Mouse (Mus musculus): ENCODE measurements around the gene Gfpt1. TPM values are rescaled to one million over a fixed set of nuclear protein-coding genes. Genes with fewer than 3 reads are reported as not detected.
"Not testable (repeated sequence)": the region's sequence is repeated elsewhere in the genome, so short reads cannot be mapped to it uniquely, and the experiment has no call there.

Gene Gfpt1
- polyA plus RNA-seq, 1 experiment from 2014 or later = 31.0 TPM

- Histone ChIP-seq H3K27ac (ENCODE audit: low read length) (no peak overlapping the region), H3K36me3 (ENCODE audit: control insufficient read depth, insufficient read depth, low read length) (no peaks in the 10 kb centered on the region), H3K4me3 (replicated peaks; ENCODE audit: low read length) (no peak overlapping the region), H3K9me3 (replicated peaks; ENCODE audit: control insufficient read depth, low read length) (peaks cover 3% of the 10 kb centered on the region; the same call in 1 of the 2 replicates), H3K4me2 (ENCODE audit: low read depth, low read length) (no peak overlapping the region), H3K9ac (ENCODE audit: low read length) (no peak overlapping the region), H3K4me1 (ENCODE audit: control insufficient read depth, insufficient read depth, low read length) (no peaks in the 10 kb centered on the region), H3K27me3 (ENCODE audit: control insufficient read depth, insufficient read depth, low read length) (no peaks in the 10 kb centered on the region)
- no peak for ATAC-seq (ENCODE audit: insufficient read depth, low FRiP score)
- 80% methylated on average over 10 of the region's 10 CpGs for WGBS
Measured at GRCm38 (mm10) chr6:87037826-87038620, 4.6 kb upstream of the Gfpt1 start.

DNA sequence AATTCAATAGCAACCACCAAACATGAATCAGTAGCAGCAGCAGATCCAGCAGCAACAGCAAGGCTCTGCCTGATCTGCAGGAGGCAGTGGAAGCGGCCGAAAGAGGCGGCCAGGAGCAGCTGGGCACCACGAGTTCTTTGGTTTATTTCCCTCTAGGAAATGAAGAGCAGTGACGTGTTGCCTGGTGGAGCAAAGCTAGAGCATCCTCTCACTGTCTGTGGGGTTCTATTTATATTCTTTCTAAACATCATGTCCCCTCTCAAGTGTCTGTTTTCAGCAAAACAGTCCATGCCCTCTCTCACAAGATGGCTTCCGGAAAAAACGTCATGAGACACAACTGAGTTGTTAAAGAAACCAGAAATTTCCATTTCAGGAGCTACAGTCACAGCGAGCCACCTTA, 3.5 kb upstream of the Gfpt1 start:
- Histone ChIP-seq H3K4me3 (replicated peaks; ENCODE audit: low read length) (no peak overlapping the region), H3K27me3 (ENCODE audit: control insufficient read depth, insufficient read depth, low read length) (no peaks in the 10 kb centered on the region), H3K36me3 (ENCODE audit: control insufficient read depth, insufficient read depth, low read length) (no peaks in the 10 kb centered on the region), H3K4me2 (ENCODE audit: low read depth, low read length) (no peak overlapping the region), H3K9ac (ENCODE audit: low read length) (no peak overlapping the region), H3K4me1 (ENCODE audit: control insufficient read depth, insufficient read depth, low read length) (peaks cover 8% of the 10 kb centered on the region), H3K9me3 (replicated peaks; ENCODE audit: control insufficient read depth, low read length) (peaks cover 3% of the 10 kb centered on the region; the same call in 1 of the 2 replicates), H3K27ac (ENCODE audit: low read length) (no peak overlapping the region)
- no peak for ATAC-seq (ENCODE audit: insufficient read depth, low FRiP score)
- WGBS = 78% methylated on average over 8 of the region's 8 CpGs

DNA sequence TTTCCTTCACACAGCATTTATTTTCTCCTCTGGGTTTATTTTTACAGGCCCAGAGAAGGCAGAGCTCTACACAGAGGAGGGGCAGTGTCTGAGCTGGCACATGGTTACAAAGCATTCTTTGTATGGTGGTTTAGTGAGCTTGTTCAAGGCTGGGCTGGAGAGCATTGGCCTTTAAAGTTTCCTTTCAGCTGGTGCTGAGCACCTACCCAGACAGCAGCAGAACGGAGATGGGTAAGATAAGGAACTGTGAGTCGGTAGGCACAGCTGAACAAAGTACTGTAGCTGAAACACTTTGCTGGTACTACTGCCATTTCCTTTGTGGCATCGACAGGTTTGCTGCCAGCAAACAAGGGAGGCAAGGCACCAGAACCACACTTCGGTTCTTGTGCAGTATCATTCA, 1.7 kb upstream of the Gfpt1 start:
- ATAC-seq (ENCODE audit: insufficient read depth, low FRiP score) = no peak
- H3K9ac ChIP-seq (ENCODE audit: low read length) = no peak overlapping the region; the same call in 1 of the 2 replicates
- H3K4me1 ChIP-seq (ENCODE audit: control insufficient read depth, insufficient read depth, low read length) = peaks cover 14% of the 10 kb centered on the region
- H3K4me3 ChIP-seq (replicated peaks; ENCODE audit: low read length) = no peak overlapping the region
- H3K4me2 ChIP-seq (ENCODE audit: low read depth, low read length) = no peak overlapping the region
- H3K27ac ChIP-seq (ENCODE audit: low read length) = peak overlapping the region; percentile 99
- peaks cover 3% of the 10 kb centered on the region; the same call in 1 of the 2 replicates for H3K9me3 ChIP-seq (replicated peaks; ENCODE audit: control insufficient read depth, low read length)
- no peaks in the 10 kb centered on the region for H3K27me3 ChIP-seq (ENCODE audit: control insufficient read depth, insufficient read depth, low read length)
- H3K36me3 ChIP-seq (ENCODE audit: control insufficient read depth, insufficient read depth, low read length) = no peaks in the 10 kb centered on the region
- WGBS = 78% methylated on average over 4 of the region's 4 CpGs

DNA sequence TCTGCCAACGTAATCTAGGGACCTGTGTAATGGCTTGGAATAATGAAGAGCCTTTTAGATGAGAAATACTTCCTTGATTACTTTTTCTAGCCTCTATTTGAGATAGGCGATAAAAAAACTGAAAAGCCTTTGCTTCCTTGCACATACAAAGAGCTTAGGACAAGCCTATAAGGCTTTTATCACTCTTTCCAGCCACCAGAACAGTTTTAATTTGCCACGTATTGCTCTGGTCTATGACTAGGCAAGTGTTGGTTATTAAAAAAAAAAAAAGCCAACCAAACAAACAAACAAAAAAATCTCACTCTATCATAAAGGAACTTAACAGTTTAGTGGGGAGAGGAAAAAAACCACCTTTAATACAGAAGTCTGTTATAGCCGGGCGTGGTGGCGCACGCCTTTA, 1.2 kb upstream of the Gfpt1 start:
- no peaks in the 10 kb centered on the region for H3K36me3 ChIP-seq (ENCODE audit: control insufficient read depth, insufficient read depth, low read length)
- H3K4me1 ChIP-seq (ENCODE audit: control insufficient read depth, insufficient read depth, low read length) = peaks cover 14% of the 10 kb centered on the region
- peak overlapping the region; percentile 80; the same call in 1 of the 2 replicates for H3K4me2 ChIP-seq (ENCODE audit: low read depth, low read length)
- no peaks in the 10 kb centered on the region for H3K27me3 ChIP-seq (ENCODE audit: control insufficient read depth, insufficient read depth, low read length)
- peak overlapping the region; percentile 99; the same call in 1 of the 2 replicates for H3K4me3 ChIP-seq (replicated peaks; ENCODE audit: low read length)
- H3K27ac ChIP-seq (ENCODE audit: low read length) = peak overlapping the region; percentile 99
- ATAC-seq (ENCODE audit: insufficient read depth, low FRiP score) = no peak
- 81% methylated on average over 7 of the region's 7 CpGs for WGBS
- H3K9me3 ChIP-seq (replicated peaks; ENCODE audit: control insufficient read depth, low read length) = peaks cover 3% of the 10 kb centered on the region; the same call in 1 of the 2 replicates
- H3K9ac ChIP-seq (ENCODE audit: low read length) = no peak overlapping the region; the same call in 1 of the 2 replicates

- ATAC-seq (ENCODE audit: insufficient read depth, low FRiP score) = no peak
- Histone ChIP-seq H3K9ac (ENCODE audit: low read length) (peak overlapping the region; percentile 85), H3K27me3 (ENCODE audit: control insufficient read depth, insufficient read depth, low read length) (no peaks in the 10 kb centered on the region), H3K4me3 (replicated peaks; ENCODE audit: low read length) (peak overlapping the region; percentile 99), H3K9me3 (replicated peaks; ENCODE audit: control insufficient read depth, low read length) (peaks cover 3% of the 10 kb centered on the region; the same call in 1 of the 2 replicates), H3K4me2 (ENCODE audit: low read depth, low read length) (peak overlapping the region; percentile 80), H3K36me3 (ENCODE audit: control insufficient read depth, insufficient read depth, low read length) (no peaks in the 10 kb centered on the region), H3K27ac (ENCODE audit: low read length) (peak overlapping the region; percentile 99), H3K4me1 (ENCODE audit: control insufficient read depth, insufficient read depth, low read length) (peaks cover 14% of the 10 kb centered on the region)
- under 1% methylated on average over 11 of the region's 11 CpGs for WGBS
Measured at GRCm38 (mm10) chr6:87042004-87042336, 676 bp upstream of the Gfpt1 start.

- WGBS = 0% methylated on average over 9 of the region's 9 CpGs
Measured at GRCm38 (mm10) chr6:87043131-87043516, 478 bp downstream of the Gfpt1 start.

GRCm38 (mm10) chr6:87044895-87045294, 2.2 kb downstream of the Gfpt1 start:
- Histone ChIP-seq H3K27ac (ENCODE audit: low read length) (no peak overlapping the region), H3K9me3 (replicated peaks; ENCODE audit: control insufficient read depth, low read length) (no peaks in the 10 kb centered on the region), H3K4me2 (ENCODE audit: low read depth, low read length) (peak overlapping the region; percentile 30), H3K36me3 (ENCODE audit: control insufficient read depth, insufficient read depth, low read length) (no peaks in the 10 kb centered on the region), H3K27me3 (ENCODE audit: control insufficient read depth, insufficient read depth, low read length) (no peaks in the 10 kb centered on the region), H3K9ac (ENCODE audit: low read length) (no peak overlapping the region), H3K4me3 (replicated peaks; ENCODE audit: low read length) (0 out of 2 replicates have a peak overlapping the region, but pooled peaks have one; percentile 5), H3K4me1 (ENCODE audit: control insufficient read depth, insufficient read depth, low read length) (peaks cover 14% of the 10 kb centered on the region)
- no peak for ATAC-seq (ENCODE audit: insufficient read depth, low FRiP score)
- 56% methylated on average over 2 of the region's 2 CpGs for WGBS

More at GRCm38 (mm10) chr6:87043131-87043516, 478 bp downstream of the Gfpt1 start:
- H3K4me2 ChIP-seq (ENCODE audit: low read depth, low read length) = peak overlapping the region; percentile 80
- peak overlapping the region; percentile 99 for H3K4me3 ChIP-seq (replicated peaks; ENCODE audit: low read length)
- peak; percentile 11; the same call in 1 of the 2 replicates for ATAC-seq (ENCODE audit: insufficient read depth, low FRiP score)
- no peaks in the 10 kb centered on the region for H3K27me3 ChIP-seq (ENCODE audit: control insufficient read depth, insufficient read depth, low read length)
- H3K27ac ChIP-seq (ENCODE audit: low read length) = peak overlapping the region; percentile 89
- H3K4me1 ChIP-seq (ENCODE audit: control insufficient read depth, insufficient read depth, low read length) = peaks cover 14% of the 10 kb centered on the region
- H3K9ac ChIP-seq (ENCODE audit: low read length) = peak overlapping the region; percentile 97
- no peaks in the 10 kb centered on the region for H3K36me3 ChIP-seq (ENCODE audit: control insufficient read depth, insufficient read depth, low read length)
- H3K9me3 ChIP-seq (replicated peaks; ENCODE audit: control insufficient read depth, low read length) = no peaks in the 10 kb centered on the region

GRCm38 (mm10) chr6:87045507-87045906, 2.9 kb downstream of the Gfpt1 start:
- WGBS = 75% methylated on average over 3 of the region's 3 CpGs
- no peak overlapping the region for H3K27ac ChIP-seq (ENCODE audit: low read length)
- H3K9me3 ChIP-seq (replicated peaks; ENCODE audit: control insufficient read depth, low read length) = no peaks in the 10 kb centered on the region
- no peaks in the 10 kb centered on the region for H3K36me3 ChIP-seq (ENCODE audit: control insufficient read depth, insufficient read depth, low read length)
- peaks cover 14% of the 10 kb centered on the region for H3K4me1 ChIP-seq (ENCODE audit: control insufficient read depth, insufficient read depth, low read length)
- no peak overlapping the region for H3K4me3 ChIP-seq (replicated peaks; ENCODE audit: low read length)
- H3K27me3 ChIP-seq (ENCODE audit: control insufficient read depth, insufficient read depth, low read length) = no peaks in the 10 kb centered on the region
- no peak overlapping the region for H3K4me2 ChIP-seq (ENCODE audit: low read depth, low read length)
- no peak overlapping the region for H3K9ac ChIP-seq (ENCODE audit: low read length)
- ATAC-seq (ENCODE audit: insufficient read depth, low FRiP score) = no peak

- not testable (repeated sequence) for H3K27ac ChIP-seq (ENCODE audit: low read length); H3K36me3 ChIP-seq (ENCODE audit: control insufficient read depth, insufficient read depth, low read length); H3K27me3 ChIP-seq (ENCODE audit: control insufficient read depth, insufficient read depth, low read length); H3K4me2 ChIP-seq (ENCODE audit: low read depth, low read length); H3K9ac ChIP-seq (ENCODE audit: low read length); H3K4me1 ChIP-seq (ENCODE audit: control insufficient read depth, insufficient read depth, low read length); H3K9me3 ChIP-seq (replicated peaks; ENCODE audit: control insufficient read depth, low read length); ATAC-seq (ENCODE audit: insufficient read depth, low FRiP score); H3K4me3 ChIP-seq (replicated peaks; ENCODE audit: low read length)
- WGBS = 96% methylated on average over 7 of the region's 7 CpGs
Measured at GRCm38 (mm10) chr6:87048712-87049111, 6.1 kb downstream of the Gfpt1 start.

Measured in stomach, embryonic 16.5 days (tissue).